Mouse (Mus musculus): ENCODE measurements around the gene H2-M10.6. TPM values are rescaled to one million over a fixed set of nuclear protein-coding genes. Genes with fewer than 3 reads are reported as not detected.

The H2-M10.6 gene
- polyA plus RNA-seq, 1 experiment: not detected

GRCm38 (mm10) chr17:36858181-36858580 lies 46.2 kb downstream of the H2-M10.6 start:
- Histone ChIP-seq H3K27me3 (replicated peaks) (no peaks in the 10 kb centered on the region), H3K36me3 (replicated peaks; ENCODE audit: low read length) (peaks cover 59% of the 10 kb centered on the region), H3K4me1 (peaks cover 76% of the 10 kb centered on the region), H3K4me3 (replicated peaks) (peak overlapping the region; percentile 81), H3K9me3 (no peaks in the 10 kb centered on the region)
- TF ChIP-seq FLI1 (IDR thresholded peaks at IDR 0.05; ENCODE audit: low read length): no peak
- TF ChIP-seq GATA1 (IDR thresholded peaks at IDR 0.05; ENCODE audit: borderline replicate concordance, low read length): no peak

GRCm38 (mm10) chr17:36861680-36862079 lies 49.7 kb downstream of the H2-M10.6 start:
- TF ChIP-seq FLI1 (IDR thresholded peaks at IDR 0.05; ENCODE audit: low read length) (no peak), GATA1 (IDR thresholded peaks at IDR 0.05; ENCODE audit: borderline replicate concordance, low read length) (no peak)
- H3K9me3 ChIP-seq: no peaks in the 10 kb centered on the region
- H3K27me3 ChIP-seq (replicated peaks): peaks cover 15% of the 10 kb centered on the region
- no peak overlapping the region for H3K4me3 ChIP-seq (replicated peaks)
- peaks cover 26% of the 10 kb centered on the region for H3K36me3 ChIP-seq (replicated peaks; ENCODE audit: low read length)
- peaks cover 79% of the 10 kb centered on the region for H3K4me1 ChIP-seq

Other genes starting within 250 kb of the H2-M10.6 start
- gene H2-M9, start 169.5 kb upstream of the H2-M10.6 start, polyA plus RNA-seq (2012; ENCODE audit: insufficient read depth, low replicate concordance): not detected in 2 replicates
- not detected in 2 replicates for gene H2-M1, start 140.0 kb upstream of the H2-M10.6 start, polyA plus RNA-seq (2012; ENCODE audit: insufficient read depth, low replicate concordance)
- gene H2-M10.5, start 39.3 kb upstream of the H2-M10.6 start, polyA plus RNA-seq (2012; ENCODE audit: insufficient read depth, low replicate concordance): not detected in 2 replicates
- gene Trim26, start 25.0 kb downstream of the H2-M10.6 start, polyA plus RNA-seq (2012; ENCODE audit: insufficient read depth, low replicate concordance): 2.1 and 17.7 TPM in 2 replicates
- gene Trim15, start 55.0 kb downstream of the H2-M10.6 start, polyA plus RNA-seq (2012; ENCODE audit: insufficient read depth, low replicate concordance): not detected in 2 replicates
- gene Trim10, start 57.4 kb downstream of the H2-M10.6 start, polyA plus RNA-seq (2012; ENCODE audit: insufficient read depth, low replicate concordance): 0.27 TPM in 1 of 2 replicates, not detected in the other
- gene Trim40, start 78.0 kb downstream of the H2-M10.6 start, polyA plus RNA-seq (2012; ENCODE audit: insufficient read depth, low replicate concordance): not detected in 2 replicates
- not detected in 2 replicates for gene Trim31, start 85.9 kb downstream of the H2-M10.6 start, polyA plus RNA-seq (2012; ENCODE audit: insufficient read depth, low replicate concordance)
- not detected in 2 replicates for gene Rnf39, start 130.7 kb downstream of the H2-M10.6 start, polyA plus RNA-seq (2012; ENCODE audit: insufficient read depth, low replicate concordance)
- gene Ppp1r11, start 139.6 kb downstream of the H2-M10.6 start, polyA plus RNA-seq (2012; ENCODE audit: insufficient read depth, low replicate concordance): 504 and 1,093 TPM in 2 replicates
- 2.1 and 2.6 TPM in 2 replicates for gene Znrd1, start 146.4 kb downstream of the H2-M10.6 start, polyA plus RNA-seq (2012; ENCODE audit: insufficient read depth, low replicate concordance)
- 0.85 TPM in 1 of 2 replicates, not detected in the other for gene Znrd1as, start 146.4 kb downstream of the H2-M10.6 start, polyA plus RNA-seq (2012; ENCODE audit: insufficient read depth, low replicate concordance)
- gene 2410137M14Rik, start 169.1 kb downstream of the H2-M10.6 start, polyA plus RNA-seq (2012; ENCODE audit: insufficient read depth, low replicate concordance): not detected in 2 replicates
- gene H2-M5, start 177.4 kb downstream of the H2-M10.6 start, polyA plus RNA-seq (2012; ENCODE audit: insufficient read depth, low replicate concordance): not detected in 2 replicates
- 3.5 TPM in 1 of 2 replicates, not detected in the other for gene Zfp57, start 189.0 kb downstream of the H2-M10.6 start, polyA plus RNA-seq (2012; ENCODE audit: insufficient read depth, low replicate concordance)
- gene Mog, start 211.2 kb downstream of the H2-M10.6 start, polyA plus RNA-seq (2012; ENCODE audit: insufficient read depth, low replicate concordance): not detected in 2 replicates
- gene Gabbr1, start 233.8 kb downstream of the H2-M10.6 start, polyA plus RNA-seq (2012; ENCODE audit: insufficient read depth, low replicate concordance): 1.6 and 1.7 TPM in 2 replicates

All from megakaryocyte, embryonic 14.5 days (primary cell).